Mouse (Mus musculus) c-Kit-positive CD71-negative TER-119-negative erythroid progenitor cells, embryonic 14.5 days (primary cell): ENCODE results near the gene Fam131a.
A peak's percentile ranks its signal among the peaks of the same experiment; 100 is the strongest.
"Not testable (repeated sequence)": the region's sequence is repeated elsewhere in the genome, so short reads cannot be mapped to it uniquely, and the experiment has no call there.

Source experiments
- DNase-seq: peaks from one replicate; pipeline ENCODE4 v3.0.0-alpha.2; 2013; ENCODE audit warnings: low read depth

The Fam131a gene

DNA sequence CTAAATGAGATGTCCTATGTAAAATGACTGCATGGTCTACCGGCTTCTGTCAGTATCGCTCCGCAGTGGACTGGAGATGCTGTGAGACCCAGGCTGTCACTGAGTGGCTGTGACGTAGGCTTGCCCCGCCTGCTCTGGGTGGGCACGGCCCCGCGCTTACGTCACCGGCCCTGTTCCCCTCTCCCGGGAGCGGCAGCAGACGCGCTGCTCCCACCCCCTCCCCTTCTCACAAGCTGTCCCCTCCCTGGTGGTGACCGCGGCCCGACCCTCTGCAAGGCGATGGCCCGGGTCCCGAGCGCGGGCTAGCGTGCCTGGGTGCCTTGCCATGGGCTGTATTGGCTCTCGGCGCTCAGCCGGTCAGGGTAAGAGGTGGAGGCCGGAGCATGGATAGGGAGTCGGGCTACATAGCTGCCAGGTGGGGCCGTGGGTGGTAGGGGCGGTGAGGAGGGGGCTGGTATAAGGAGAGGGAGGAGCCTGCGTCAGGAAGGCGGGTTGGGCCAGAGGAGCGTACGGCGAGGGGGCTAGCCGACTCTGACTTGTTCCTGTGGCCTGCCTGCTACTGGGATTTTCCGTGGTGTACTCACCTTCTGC is at the start of gene Fam131a:
Gene Fam131a, plus strand, starts transcription at position 131 of the 591 bp plus-strand sequence.
- peak; percentile 66 for DNase-seq

DNA sequence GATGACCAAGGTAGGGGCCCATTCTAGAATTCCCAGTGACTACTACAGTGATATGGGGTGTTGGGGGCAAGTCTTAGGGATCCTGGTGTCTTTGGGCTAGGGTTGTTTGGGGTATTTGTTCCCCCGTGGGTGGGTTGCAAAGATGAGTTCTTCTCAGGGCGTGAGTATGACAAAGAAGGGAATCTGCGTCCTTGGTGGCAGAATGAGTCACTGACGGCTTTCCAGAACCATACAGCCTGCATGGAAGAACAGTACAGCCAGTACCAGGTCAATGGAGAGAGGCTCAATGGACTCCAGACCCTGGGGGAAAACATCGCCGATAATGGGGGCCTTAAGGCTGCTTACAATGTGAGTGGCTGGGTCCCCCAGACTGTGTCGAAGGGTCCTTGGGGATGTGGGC is 49.1 kb upstream of the Fam131a start:
- no peak for DNase-seq

DNA sequence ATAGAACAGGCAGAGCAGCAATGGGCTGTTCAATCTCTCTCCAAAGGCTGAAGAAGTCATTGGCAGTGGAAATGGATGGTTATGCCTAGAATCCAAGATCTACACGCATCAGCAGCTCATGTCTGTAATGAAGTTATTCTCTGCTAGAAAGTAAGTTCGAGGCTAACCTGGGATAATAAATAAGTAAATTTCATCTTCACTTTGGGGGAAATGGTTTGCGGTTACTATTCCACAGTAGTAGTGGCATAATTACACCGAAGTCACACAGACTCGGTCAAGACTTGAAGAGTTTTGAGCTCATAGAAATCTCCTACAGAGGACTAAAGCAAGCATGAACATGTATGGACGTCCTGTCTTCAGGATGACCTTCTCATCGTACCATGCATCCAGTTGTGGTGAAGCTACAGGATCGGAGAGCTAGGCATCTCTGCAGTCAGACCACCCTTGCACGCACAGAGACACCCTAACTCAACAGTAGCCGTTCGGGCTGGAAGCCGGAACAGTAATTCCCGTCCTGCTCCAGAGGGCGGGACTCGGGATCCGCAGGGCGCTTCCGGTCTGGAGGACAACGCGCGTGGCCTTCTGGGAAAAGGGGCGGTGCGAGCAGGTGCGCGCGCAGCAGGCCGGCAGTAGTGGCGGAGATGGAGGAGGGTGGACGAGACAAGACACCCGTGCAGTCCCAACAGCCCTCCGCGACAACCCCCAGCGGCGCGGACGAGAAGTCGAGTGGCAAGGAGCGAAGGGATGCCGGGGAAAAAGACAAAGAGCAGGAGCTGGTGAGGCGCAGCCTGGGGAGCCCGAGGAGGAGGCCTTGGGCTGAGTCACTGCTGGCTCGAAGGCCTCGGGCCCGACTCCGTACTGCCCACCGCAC is 41.7 kb upstream of the Fam131a start, which contains the start of gene Psmd2:
Gene Psmd2, plus strand, starts transcription at position 577 of the 871 bp plus-strand sequence.
- DNase-seq: peak; percentile 85

DNA sequence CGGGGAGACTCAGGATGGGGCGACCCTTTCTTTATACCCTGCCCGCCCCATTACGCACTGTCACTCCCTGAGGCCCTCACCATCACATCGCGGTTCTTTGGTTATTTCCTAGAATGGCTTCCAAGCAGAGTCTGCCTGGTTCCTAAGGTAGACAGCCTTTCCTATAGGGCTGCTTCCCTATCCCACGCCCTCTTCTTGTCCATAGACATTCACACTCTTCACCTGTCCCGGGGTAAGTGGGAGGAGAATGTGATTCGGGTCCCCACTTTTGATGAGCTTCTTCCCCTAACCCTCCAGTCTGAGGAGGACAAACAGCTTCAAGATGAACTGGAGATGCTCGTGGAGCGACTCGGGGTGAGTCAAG is 41.1 kb upstream of the Fam131a start:
- DNase-seq: no peak

DNA sequence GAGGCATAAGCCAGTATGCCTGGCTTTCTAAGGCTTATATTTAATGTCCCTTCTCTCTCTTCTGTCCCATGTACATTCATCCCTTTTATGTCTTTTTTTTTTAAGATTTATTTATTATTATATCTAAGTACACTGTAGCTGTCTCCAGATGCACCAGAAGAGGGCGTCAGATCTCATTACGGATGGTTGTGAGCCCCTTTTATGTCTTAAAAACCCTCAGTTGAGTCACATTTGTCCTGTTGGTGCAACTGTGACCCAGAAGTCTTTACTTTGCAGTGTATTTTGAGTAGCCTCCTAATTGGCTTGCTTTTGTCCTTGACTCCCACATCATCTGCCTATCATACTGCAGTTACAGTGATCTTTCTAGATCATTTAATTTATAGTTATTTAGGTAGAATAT is 39.7 kb upstream of the Fam131a start:
- no peak for DNase-seq

DNA sequence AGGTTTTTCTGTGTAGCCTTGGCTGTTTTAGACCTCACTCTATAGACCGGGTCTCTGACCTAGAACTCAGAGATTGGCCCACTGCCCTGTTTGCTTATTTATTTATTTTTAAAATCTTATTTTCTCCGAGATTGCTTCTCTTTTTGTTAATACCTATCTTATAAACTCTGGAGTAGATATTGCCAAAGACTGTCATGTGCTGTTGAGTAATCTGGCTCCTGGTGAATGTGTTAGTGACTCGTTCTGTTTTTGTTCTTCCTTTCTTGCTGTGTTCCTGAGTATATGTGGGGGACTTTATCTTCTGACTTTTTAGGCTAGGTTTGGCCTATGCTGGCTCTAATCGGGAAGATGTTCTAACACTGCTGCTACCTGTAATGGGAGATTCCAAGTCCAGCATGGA is 35.4 kb upstream of the Fam131a start:
- no peak for DNase-seq

DNA sequence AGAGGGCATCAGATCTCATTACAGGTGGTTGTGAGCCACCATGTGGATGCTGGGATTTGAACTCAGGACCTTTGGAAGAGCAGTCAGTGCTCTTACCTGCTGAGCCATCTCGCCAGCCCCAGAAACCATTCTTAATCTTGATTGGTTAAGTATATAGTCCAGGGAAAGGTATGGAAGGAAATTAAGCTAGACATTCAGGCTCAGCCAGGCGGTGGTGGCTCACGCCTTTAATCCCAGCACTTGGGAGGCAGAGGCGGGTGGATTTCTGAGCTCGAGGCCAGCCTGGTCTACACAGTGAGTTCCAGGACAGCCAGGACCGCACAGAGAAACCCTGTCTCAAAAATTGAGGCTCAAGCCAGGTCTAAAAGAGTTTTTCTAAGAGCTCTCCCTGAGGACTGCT is 25.0 kb upstream of the Fam131a start, which contains the start of gene Eif4g1:
Gene Eif4g1, plus strand, starts transcription at position 301 of the 400 bp plus-strand sequence.
- DNase-seq: not testable (repeated sequence)

DNA sequence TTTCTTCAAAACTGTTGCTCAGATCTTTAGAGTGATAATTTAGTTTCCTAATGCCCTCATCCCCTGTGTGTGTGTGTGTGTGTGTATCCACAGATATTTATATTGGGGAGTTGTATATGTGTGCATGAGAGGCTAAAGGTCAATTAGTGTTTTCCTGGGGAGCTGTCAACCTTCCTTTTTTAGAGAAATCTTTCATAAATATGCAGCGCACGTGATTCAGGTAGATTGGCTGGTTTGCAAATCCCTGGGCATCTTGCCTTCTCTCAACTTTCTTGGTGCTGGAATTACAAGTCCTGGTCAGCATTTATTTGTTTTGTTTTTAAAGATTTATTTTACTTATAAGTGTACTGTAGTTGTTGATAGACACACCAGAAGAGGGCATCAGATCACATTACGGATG is 22.8 kb upstream of the Fam131a start:
- no peak for DNase-seq

DNA sequence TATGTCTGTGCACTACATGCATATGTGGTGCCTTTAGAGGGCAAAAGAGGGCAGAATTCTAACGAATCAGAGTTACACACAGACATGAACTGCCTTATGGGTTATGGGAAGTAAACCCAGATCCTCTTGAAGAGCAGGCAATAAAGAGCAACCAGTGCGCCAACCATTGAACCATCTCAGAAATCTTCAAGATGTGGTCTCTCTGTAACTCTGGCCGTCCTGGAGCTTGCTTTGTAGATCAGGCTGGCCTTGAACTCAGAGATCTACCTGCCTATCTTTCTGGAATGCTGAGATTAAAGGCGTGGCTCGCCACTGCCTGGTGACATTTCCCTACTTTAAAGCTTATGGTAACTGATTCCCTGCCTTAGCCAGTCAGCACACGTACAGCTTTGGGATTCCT is 21.2 kb upstream of the Fam131a start:
- no peak for DNase-seq

DNA sequence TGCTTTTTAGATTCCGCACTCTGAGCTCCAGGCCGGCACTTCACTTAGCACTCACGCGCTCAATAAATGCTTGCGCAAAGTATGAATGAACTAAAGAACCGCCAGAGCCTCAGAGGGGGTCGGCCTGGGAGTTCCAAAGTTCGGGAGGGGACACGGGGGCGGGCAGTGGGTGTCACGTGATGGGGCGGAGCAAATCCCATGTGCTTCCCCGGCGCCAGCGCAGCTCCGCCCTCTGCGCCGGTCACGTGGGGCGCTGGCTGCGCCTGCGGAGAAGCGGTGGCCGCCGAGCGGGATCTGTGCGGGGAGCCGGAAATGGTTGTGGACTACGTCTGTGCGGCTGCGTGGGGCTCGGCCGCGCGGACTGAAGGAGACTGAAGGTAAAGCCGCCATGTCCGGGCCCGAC is 20.5 kb upstream of the Fam131a start:
- DNase-seq: peak; percentile 90

DNA sequence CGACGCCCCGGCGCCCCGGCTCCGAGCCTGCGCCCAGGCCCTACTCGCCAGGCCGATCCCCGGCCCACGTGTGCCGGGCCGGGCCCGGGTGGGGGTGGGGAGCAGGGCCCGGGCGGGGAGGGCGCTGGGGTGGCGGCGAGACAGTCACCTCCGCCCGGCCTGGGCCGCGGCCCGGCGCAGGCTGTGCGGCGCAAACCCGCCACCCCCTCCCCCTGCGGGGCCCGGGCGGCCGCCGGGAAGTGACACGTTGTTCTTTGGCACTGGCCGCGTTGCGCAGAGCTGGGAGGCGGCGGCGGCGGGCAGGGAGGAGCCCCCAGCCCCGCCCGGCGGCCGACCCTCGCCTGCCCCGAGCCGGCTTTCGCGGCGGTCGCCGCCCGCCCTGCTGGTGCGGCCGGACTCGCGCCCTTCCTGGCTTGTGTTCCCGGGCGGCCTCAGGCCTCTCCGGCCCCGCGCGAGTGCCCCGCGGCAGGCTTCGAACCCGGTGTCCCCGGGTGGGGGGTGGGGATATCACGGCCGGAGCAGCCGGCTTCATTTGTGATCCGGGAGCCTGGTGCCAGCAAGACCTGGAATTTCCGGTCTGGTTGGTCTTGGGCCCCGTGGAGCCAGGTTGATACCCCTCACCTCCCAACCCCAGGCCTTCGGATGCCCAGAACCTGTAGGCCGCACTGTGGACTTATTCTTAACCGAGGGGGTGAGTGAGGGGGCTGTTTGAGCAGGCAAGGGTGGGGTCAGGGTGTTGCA is 19.9 kb upstream of the Fam131a start:
- DNase-seq: no peak

DNA sequence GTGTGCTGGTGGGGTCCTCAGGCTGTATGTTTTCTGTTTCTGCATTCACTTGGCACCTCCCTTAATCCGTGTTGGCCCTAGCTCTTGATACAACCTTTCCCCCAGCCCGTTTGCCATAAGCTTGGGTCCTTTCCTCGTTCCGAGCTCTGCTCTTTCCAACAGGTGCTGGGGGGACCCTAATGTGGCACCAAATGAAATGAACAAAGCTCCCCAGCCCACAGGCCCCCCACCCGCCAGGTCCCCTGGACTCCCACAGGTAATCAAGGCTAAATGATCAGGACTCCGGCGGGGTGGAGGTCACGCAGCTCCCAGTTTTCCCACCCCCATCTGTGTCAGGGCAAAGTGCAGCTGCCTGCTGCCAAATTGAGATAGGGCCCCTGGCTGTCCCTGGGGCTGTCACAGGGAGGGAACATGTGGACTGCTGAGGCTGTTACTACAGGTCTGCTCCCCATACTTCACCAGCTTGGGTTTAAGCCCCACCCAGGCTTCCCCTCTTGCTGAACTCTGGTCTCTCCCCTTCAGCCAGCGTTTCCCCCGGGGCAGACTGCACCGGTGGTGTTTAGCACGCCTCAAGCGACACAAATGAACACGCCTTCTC is 19.2 kb upstream of the Fam131a start:
- no peak for DNase-seq

DNA sequence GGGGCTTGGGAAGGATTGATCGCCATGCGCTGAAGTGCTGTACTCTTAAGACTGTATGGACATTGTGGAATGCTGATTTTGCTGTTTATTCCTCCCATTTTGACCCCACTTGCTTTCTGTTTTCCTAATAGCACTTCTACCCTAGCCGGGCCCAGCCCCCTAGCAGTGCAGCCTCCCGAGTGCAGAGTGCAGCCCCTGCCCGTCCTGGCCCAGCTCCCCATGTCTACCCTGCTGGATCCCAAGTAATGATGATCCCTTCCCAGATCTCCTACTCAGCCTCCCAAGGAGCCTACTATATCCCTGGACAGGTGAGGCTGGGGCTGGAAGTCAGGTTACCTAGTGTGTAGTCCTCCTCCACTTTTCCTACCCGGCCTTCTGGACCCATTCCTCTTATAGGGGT is 17.8 kb upstream of the Fam131a start:
- DNase-seq: no peak

DNA sequence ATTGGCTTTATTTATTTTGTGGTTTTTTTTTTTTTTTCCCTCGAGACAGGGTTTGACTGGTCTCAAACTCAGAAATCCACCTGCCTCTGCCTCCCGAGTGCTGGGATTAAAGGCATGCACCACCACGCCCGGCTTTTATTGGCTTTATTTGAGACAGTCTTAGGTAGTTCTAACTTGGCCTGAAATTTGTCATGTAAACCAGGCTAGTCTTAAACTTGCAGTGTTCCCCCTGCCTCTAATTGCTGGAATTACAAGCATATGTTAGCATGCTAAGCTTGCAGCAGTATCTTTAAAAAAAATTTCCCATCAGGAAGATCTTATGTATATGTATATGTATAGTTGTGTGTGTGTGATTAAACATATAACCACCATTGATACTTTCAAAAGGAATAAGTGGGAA is 16.3 kb upstream of the Fam131a start:
- DNase-seq: no peak

DNA sequence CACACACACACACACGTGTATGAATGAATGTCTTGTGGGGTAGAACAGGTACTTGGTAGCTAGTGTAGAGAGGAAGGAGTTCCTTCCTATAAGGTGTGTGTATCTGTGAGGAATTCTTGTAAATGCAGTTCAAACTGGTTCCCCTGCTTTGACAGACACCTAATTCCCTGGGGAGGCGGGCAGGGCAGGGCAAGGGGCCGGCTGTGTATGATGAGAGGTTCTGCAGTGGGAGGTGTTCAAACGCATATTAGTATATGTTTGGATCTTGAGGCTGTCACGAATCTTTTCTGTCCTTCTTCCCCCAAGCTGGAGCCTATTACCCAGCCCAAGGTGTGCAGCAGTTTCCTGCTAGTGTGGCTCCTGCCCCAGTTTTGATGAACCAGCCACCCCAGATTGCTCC is 15.7 kb upstream of the Fam131a start:
- DNase-seq: no peak

DNA sequence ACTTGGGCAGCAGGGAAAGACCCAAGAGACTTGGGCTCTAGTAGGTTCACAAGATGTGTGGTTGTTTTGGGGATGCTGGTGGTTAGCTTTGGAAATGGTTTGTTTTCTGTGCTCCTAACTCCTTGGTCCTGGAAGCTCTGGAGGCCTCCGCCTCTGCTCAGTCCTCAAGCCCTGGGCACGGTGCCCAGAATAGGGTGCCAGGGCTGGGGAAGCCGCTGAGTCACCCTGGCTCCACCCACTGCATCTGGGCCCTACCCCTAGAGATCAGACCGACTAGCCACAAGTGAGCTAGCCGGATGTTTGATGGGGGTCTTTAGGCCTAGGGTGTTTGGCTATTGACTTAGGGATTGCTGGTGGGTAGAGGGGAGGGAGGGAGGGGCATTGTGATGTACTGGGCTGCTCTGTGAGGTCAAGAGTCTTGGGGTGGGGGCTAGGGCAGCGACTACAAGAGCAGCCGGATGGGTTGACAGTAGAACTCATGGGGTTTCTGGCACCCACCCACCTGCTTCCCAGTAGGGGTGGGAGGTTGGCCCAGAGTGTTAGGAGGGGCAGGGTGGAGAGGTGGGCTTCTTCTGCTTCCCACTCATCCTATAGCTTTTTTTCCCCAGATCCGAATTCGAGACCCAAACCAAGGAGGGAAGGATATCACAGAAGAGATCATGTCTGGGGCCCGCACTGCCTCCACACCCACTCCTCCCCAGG is 14.9 kb upstream of the Fam131a start:
- DNase-seq: no peak

DNA sequence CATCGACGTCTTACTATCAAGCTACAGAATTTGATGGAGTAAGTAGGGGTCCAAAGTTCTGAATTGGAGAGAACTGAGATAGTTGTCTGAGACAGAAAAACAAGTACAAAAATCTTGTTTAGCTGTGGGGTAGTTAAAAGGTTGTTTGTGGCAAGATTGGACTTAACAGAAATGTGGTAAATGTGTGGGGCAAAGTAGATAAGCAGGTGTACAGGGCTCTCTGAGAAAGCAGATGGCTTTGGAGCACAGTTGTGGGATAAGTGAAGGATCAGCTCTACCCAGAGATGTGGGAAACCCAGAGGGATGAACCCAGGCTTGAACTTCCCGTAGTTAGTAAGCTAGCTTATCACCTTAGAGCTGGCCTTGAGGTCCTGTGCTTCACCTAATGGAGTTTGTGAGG is 2.3 kb upstream of the Fam131a start:
- DNase-seq: no peak

DNA sequence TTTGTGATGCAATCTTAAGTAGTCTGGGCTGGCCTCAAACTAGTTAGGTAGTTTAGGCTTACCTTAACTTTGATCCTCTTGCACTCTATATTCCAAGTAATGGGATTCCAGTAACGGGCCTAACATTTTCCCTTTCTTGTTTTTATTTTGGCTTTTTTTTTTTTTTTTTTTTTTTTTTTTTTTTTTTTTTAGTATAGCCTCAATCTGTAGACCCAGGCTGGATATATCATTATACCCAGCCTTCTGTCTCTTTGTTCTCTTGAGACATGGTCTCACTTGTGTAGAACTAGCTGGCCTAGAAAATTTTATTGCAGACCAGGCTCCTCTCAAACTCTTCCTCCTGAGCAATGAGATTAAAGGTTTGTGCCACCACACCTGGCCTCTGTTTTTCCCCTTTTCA is 1.4 kb upstream of the Fam131a start:
- no peak for DNase-seq

DNA sequence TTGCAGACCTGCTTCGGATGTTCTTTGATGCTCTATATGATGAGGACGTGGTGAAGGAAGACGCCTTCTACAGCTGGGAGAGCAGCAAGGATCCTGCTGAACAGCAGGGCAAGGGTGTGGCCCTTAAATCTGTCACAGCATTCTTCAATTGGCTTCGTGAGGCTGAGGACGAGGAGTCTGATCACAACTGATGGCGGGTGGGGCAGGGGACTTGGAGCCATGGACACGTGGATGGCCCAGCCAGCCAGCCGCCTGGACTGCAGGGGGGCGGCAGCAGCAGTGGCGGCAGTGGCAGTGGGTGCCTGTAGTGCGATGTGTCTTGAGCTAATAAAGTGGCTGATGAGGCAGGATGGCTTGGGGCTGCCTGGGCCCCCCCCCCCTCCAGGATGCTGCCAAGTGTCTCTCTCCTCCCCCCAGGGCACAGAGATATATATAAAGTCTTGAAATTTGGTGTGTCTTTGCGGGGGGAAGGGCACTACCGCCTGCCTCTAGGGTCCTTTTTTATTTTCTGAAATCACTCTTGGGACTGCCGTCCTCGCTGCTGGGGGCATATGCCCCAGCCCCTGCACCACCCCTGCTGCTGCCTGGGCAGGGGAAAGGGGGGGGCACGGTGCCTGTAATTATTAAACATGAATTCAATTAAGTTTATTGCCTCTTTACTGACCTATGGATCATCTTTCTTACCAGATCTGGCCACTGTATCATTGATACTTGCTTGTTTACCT is 638 bp upstream of the Fam131a start:
- DNase-seq: no peak

DNA sequence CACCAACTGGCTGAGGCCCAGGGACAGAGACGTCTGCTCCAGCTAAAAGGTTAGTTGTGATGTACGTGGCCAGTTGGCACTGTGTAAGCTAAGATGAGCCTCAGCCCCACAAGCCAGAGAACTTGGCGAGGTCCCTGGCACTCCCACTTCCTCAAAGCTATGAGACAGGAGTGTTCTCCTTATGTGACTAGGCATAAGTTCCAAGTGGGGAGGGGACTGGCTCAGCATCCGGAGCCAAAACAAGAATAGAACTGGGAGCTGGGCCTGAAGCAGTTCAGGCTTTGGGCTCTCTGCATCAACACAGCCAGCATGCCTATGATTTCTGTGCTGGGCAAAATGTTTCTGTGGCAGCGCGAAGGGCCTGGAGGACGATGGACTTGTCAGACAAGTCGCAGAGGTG is 1.7 kb downstream of the Fam131a start:
- no peak for DNase-seq

DNA sequence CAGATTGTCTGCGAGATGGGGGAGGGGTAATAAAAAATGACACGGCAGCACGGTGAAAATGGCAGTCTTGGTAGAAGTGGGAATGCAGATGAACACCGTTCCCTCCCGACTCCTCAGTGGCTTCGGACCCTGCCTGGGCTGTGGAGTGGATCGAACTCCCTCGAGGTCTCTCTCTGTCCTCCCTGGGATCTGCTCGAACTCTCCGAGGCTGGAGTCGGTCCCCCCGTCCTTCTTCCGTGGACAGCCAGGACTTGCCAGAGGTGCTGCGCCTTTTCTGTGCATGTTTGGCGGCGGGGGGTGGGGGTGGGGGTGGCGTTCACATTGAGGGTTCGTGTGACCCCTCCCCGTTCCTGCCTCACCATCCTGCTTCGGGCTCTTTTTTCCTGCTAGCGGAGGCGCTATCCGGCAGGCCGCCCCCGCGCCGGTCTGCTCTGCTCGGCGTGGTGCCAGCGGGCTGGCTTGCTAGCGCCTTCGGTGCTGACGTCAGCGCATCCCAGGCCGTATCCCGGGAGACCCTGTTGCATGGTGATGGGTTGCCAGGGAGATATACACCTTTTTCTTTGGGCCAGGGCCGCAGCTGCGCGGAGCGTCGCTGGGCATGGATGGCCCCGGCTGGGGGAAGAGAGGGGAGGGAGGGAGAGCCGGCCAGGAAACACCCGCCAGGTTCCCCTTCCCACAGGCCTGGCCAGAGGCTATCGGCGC is 2.7 kb downstream of the Fam131a start:
- no peak for DNase-seq
